Mouse (Mus musculus): ENCODE data around the gene Gm3164.
"Not testable (repeated sequence)": the region's sequence is repeated elsewhere in the genome, so short reads cannot be mapped to it uniquely, and the experiment has no call there.

The Gm3164 gene

DNA sequence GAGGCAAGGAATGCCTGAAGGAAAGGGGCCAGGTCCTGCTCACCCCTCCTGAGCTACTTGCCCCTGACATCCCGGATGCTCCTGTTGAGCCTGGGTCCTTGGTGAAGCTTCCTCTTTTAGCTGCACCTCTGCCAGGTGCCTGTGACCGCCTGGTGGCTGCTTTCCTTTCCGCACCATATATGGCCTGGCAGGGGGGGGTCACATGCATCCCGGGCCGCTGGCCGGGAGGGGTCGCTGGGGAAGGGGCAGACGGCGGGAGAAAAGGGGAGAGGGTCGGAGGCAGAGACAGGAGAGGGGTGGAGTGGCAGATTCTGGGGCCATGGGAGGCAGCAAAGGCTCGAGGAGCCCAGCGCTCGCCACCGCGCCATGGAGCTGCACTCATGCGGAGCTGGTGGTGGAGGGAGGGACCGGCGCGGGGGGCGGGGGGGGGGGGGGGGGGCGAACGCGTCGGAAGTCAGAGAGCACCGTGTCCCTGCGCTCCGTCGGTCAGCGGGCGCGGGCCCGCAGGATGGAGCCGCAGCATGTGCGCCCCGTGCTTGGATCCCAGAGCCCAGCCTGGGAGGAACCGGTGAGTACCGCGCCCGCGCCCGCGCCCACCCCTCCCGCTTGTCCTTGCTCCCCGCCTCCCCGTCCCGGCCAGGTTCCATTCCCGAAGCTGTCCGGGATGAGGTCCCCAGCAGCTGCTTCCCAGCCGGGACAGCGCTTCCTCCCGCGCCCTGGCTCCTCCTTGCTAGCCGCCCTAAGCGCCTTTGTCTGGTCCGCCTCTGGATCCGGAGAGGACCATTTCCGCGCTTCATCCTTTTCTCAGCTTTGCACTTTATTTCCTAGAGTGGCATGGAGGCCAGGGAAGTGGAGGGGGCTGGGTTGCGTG, at the start of gene Gm3164:
Gene Gm3164, plus strand, starts transcription at position 484 of the 871 bp plus-strand sequence.
- DNase-seq (ENCODE audit: low spot score in 2 of 2), result not testable (repeated sequence)

- DNase-seq (ENCODE audit: low spot score in 2 of 2), result not testable (repeated sequence)
Measured at GRCm38 (mm10) chr14:4368991-4369390, 46.3 kb upstream of the Gm3164 start.

- DNase-seq (ENCODE audit: low spot score in 2 of 2), result not testable (repeated sequence)
Measured at GRCm38 (mm10) chr14:4369691-4370090, 45.6 kb upstream of the Gm3164 start.

DNA sequence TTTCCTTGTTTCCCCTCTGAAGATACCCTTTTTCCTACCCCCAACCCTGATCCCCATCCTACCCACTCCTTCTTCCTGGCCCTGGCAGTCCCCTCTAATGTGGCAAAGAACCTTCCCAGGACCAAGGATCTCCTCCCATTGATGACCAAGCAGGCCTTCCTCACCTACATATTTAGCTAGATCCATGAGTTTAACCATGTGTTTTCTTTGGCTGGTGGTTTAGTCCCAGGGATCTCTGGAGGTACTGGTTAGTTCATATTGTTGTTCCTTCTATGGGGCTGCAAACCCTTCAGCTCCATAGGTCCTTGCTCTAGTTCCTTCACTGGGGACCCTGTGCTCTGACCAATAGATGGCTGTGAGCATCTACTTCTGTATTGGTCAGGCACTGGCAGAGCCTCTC, 37.4 kb upstream of the Gm3164 start:
- not testable (repeated sequence) for DNase-seq (ENCODE audit: low spot score in 2 of 2)

GRCm38 (mm10) chr14:4385606-4386005, 29.6 kb upstream of the Gm3164 start:
- not testable (repeated sequence) for DNase-seq (ENCODE audit: low spot score in 2 of 2)

GRCm38 (mm10) chr14:4392841-4393530, 22.3 kb upstream of the Gm3164 start:
- DNase-seq (ENCODE audit: low spot score in 2 of 2), result not testable (repeated sequence)

GRCm38 (mm10) chr14:4397226-4397625, 18.0 kb upstream of the Gm3164 start, which contains the start of gene Gm3159:
Gm3159 (plus strand) TSS chr14:4397526.
- DNase-seq (ENCODE audit: low spot score in 2 of 2), result not testable (repeated sequence)

DNA sequence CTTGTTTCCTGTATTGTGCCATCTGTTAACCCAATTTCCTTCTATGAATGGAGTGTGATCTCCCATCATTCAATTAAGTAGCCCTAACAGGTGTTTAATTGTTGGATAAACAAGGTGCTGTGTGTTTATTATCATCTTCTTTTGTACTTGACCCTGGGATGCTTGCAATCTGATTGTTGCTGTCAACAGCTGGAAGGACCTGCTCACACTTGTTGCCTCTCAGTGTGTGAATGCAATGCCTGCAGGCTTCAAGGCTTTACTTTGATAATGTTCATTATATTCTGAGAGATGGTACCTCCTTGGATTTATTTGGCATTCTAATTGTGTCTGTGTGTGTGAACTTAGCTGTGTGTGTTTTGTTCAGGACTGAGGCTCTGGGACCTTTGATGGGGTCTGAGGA, 16.6 kb upstream of the Gm3164 start:
- DNase-seq (ENCODE audit: low spot score in 2 of 2), result not testable (repeated sequence)

DNA sequence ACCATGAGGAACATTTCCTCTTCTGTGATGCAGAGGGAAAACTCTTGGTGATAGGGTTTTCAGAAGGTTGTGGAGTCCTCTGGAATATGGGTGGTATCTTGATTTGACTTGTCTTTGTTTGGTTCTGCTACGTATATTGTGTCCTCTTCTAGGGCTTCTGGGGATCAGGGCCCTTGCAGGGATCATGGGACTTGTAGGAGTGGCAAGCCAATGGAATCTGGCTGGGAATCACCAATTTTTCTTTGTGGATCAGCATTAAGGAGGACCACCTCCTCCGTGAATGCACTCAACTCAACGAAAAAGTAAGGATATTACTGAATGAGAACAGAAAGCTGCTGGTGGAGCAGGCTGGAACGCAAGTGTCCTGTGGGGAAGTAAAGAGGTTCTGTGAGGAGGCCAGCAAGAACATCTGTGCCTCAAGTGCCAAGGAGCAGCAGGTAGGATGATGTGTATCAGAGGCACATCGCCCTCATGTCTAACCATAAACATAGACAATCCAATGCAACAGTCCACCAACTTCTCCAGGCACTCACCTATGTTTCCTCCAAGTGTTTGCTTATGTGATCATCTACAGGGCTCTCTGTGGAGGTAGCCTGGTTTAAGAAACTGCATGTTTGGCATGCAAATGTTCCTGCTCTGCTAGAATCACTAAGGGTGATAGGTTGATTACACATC, 15.0 kb upstream of the Gm3164 start:
- DNase-seq (ENCODE audit: low spot score in 2 of 2), result not testable (repeated sequence)

DNA sequence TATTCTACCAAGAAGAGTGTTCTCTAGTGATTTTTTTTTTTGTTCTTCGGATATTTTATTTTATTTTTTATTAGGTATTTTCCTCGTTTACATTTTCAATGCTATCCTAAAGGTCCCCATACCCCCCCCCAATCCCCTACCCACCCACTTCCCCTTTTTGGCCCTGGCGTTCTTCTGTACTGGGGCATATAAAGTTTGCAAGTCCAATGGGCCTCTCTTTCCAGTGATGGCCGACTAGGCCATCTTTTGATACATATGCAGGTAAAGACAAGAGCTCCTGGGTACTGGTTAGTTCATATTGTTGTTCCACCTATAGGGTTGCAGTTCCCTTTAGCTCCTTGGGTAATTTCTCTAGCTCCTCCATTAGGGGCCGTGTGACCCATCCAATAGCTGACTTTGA, 14.0 kb upstream of the Gm3164 start:
- not testable (repeated sequence) for DNase-seq (ENCODE audit: low spot score in 2 of 2)

DNA sequence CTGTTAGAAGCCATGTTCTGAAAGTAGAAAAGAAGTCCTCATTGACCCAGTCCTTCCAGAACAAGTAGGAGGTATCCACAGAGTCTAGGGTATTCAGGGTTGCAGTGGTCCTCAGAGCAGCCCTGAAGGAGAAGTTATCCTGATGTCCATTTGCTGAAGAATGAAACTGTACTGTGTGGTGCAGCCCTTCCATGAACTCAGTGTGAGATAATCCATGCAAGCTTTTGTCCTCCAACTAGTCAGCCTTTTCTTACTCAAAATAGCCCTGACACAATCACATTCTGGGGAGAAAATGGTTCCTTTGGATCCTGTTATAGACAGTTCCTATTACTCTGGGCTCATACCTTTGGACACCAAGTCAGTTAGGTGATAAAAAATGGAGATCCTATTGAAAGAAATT, 11.4 kb upstream of the Gm3164 start:
- DNase-seq (ENCODE audit: low spot score in 2 of 2), result not testable (repeated sequence)

DNA sequence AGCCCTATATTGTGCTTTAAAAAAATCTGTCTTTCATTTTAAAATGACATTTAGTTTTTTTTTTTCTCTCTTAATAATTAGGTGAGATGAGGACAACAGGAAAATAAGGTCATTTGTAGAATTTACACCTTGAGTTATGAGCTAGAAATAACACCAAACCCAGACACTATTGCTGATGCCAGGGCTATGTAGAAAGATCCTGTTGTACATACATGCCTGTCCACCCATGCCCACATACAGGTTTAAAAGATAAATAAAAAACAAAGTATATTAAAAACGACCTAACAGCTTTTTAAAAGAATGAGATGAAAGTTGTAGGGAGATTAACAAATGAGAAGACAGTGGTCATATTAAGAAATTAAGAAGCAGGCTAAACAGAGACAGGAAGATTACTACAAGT, 5.3 kb upstream of the Gm3164 start:
- DNase-seq (ENCODE audit: low spot score in 2 of 2), result not testable (repeated sequence)

- not testable (repeated sequence) for DNase-seq (ENCODE audit: low spot score in 2 of 2)
Measured at GRCm38 (mm10) chr14:4430692-4431091, 15.4 kb downstream of the Gm3164 start, which contains the start of gene Gm3173. Gm3173 (plus strand) TSS chr14:4430992.

- DNase-seq (ENCODE audit: low spot score in 2 of 2), result not testable (repeated sequence)
Measured at GRCm38 (mm10) chr14:4481445-4481844, 66.2 kb downstream of the Gm3164 start, which contains the start of gene Gm3182. Gm3182 (plus strand) TSS chr14:4481745.

Data from natural killer cell, adult 2 months (primary cell).